Mouse (Mus musculus) fibroblast of lung, adult 2 months (primary cell): ENCODE data around the gene Psd.

Source experiments
- DNase-seq: peaks from one replicate; pipeline ENCODE4 v3.0.0-alpha.2; 2011; ENCODE audit warnings: low read depth

The Psd gene

DNA sequence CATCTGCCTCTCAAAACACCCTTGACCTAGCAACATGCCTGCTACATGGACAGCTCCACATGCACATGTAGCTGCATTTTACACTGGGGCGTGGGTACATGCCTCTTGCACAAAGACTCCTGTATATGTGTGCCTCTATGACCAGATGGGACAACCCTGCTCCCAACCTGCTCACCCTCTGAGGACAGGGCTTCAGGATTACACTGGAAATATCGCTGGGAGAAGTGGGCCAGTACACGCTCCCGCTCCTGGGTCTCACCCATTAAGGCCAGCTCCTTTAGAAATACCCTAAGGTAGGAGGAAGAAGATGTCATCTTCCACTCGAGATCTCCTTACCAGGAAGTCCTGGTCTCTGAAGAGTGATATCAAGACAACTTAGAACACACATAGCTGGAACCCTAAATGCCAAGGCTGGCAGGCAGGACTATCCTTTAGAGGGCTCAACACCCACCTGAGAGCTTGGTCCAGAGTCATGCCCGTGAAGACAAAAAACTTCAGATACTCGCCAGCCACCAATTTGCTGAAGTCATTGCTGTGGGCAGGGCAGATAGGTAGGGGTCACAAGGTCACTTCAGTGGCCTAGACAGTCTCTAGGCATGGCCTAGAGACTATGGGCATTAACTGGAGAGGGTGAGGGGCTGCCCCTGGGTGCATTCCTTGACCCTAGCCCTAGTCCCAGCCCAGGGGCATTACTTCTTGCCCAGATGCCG lies 6.7 kb downstream of the Psd start:
- DNase-seq = no peak

DNA sequence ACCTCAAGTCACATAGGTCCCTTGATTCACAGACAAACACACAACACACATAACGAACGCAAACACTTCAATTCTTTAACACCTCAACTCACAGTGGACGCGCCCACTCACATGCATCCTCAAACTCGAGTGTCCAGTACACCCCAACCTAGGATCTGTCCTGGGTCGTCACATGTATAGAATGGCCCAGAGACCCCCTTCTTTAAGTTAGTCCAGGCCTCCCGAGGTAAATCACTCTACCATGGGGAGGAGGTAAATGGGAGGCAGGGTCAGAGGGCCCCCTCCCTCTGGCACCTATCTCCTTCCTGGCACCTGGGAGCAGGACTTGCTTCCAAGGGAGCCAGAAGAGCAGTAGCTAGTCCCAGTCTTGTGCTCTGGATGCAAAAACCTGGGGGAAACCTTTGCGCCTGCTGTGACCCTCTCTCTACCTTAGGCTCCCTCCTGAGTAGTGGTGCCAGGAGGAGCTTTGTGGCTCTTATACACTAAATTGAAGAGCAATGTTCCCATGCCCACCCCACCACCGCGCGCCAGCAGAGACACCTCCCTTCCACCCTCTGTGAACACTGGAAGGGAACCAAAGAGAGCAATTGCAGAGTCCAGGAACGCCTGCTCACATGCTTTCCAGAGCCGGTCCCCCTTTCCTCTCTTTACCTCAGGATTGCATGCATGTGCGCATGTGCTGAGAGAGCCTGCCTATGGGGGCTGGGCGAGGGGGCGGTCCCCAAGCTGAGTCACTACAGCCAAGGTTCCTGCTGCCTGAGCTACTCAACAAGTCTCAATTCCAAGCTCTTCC lies 8.2 kb downstream of the Psd start:
- no peak for DNase-seq

DNA sequence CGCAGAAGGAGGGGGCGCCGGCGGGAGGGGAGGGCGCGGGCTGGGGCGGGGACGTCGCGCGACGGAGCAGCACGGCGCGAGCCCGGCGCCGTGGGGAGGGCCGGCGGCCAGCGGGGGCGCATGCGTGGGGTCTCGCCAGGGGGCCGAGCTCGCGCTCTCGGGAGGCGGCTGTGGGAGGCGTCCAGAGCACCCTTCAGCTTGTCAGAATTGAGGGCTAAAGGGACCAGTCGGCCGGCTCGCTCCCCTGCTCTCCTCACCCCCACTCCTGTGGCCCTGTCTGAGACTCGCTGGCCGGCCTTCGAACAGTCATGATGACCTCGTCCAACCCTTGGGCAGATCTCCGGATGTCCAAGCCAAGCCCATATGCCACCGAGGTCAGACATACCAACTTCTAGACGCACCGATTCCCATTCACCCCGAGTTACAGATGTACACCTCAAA lies 8.9 kb downstream of the Psd start:
- DNase-seq = no peak

DNA sequence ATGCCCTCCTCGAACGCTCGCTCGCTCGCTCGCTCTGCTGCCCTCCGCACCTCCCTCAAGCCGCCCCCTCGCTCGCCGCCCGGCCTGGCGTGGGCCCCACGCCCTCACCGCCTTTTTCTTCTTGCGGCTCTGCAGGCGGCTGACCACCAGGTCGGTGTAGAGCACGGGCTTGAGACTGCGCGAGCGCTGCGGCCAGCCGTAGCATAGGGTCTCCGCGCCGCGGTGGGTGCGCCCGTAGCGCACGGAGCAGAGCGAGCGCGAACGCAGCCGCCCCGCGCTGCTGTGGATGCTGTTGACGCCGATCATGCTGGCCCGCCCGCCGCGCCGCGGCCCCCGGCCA lies 9.4 kb downstream of the Psd start:
- no peak for DNase-seq

DNA sequence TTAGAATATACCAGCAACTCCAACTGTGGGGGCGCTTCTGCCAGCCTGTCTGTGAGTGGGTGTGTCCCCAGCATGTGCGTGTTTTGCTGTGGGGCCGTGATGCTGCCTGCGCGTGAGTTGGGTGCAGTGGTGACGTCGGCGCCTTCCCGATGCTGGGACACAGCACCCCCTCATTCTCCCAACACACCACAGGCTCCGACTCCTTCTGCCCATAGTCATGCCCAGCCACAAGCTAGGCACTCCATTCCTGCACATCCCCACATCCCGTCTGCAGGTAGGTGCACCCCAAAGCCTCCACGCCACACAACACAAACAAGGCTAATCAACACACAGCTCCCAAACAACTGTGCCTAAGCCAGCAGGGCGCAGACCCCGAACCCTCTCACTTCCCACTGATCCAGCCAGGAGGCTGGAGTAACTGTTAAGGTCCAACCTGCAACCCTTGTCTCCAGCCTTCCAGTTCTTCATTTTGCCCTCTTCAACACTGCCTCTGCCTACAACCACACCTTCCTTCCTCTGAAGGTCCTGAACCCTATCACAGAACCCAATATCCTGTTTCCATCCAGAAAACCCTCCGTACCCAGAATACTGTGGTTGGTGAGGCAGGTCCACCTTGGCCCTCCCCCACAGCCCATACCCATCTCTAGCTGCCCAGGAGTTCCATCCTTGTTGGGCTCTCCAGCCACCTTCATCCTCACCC lies 10.0 kb downstream of the Psd start:
- no peak for DNase-seq

DNA sequence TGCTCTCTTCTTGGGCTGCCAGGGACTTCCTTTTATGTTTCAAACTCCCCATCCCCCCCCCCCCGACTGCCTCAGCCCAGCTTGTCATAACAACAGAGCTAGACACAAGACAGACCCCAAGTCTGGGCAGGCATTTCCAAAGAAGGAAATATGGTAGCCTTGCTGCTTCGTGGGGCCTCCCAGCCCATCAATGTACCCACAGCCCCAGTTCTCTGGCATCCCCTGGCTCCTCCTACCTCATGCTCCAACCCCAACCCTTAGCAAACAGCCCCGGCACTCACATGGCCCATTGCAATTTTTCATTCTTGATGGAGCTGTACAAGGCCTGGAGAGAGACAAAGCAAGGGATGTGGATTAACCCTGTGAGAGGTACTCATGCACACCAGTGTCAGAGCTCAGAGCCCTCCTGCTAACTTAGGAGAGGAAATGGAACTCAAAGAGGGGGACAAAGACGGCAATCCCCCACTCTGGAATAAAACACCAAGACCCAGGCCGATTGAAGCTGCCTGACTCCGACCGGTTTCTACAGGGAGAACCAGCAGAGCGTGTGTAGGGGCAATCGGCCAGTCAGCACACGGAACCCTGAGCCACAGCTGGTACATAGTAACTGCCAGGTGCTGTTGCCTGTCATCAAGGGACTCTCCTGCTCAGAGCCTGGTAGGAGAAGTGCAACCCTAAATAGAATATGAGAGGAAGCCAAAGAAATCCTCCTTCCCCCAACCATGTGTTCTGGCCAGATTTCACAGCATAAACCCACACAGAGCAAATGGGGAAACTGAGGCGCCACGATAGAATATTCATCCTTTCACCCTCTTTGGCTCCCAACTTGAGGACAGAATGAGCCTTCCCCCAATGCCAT lies 11.0 kb downstream of the Psd start:
- DNase-seq = no peak

DNA sequence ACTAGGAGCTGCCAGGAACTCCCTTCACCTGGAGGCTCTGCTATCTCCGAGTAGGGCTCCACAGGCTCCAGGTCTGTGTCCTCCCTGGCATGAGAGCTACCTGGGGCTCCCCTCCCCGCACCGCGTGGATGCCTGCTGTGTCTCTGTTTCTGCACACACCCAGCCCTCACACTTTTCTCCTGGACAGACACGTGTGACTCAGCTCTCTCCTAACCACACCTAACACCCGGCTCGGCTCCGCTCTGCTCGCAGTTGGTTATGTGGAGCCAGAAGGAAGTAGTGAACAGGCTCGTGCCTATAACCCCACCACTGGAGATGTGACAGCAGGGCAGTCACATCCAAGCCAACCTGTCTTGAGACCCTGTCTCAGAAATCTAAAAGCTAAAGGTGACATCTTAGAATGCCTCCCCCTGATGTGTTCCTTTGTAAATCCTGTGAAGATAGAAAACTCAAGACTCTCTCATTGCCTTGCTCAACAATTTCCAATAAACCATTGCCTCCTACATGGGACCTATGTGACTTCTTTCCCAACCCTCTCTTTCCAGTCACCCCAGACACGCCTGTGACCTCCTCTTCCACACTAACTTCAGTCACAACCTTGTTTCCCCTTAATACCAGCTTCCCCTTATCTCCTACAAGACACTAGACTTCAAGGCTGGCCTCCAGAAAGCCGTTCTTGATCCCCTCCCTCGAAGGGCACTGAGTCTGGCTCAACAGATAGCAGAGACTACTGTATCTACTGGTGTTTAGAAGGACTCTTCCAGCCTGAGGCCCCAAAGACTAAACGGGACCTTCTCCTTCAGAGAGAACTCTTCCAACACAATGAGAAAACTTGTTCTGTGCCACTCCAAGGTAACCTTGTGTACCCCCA lies 11.8 kb downstream of the Psd start:
- no peak for DNase-seq

DNA sequence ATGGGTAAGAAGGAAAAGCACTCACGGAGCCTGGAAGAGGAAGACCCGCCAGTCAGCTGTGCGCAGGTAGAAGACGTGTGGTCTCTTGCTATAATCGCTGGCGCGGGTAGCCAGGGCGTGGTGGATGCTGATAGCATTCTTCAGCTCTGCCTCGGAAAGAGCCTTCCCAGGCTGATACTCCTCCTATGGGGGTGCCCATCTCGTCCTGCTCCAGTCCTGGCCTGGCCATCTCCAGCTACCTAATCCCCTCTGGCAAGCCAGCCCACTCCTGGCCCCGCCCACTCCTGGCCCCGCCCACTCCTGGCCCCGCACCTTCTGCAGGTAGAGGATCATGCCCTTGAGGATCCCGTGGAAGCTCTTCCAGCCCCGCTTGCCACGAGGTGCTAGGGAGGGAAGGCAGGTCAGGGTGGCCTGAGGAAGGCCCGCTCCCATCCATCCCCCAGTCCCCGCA lies 12.8 kb downstream of the Psd start:
- no peak for DNase-seq

DNA sequence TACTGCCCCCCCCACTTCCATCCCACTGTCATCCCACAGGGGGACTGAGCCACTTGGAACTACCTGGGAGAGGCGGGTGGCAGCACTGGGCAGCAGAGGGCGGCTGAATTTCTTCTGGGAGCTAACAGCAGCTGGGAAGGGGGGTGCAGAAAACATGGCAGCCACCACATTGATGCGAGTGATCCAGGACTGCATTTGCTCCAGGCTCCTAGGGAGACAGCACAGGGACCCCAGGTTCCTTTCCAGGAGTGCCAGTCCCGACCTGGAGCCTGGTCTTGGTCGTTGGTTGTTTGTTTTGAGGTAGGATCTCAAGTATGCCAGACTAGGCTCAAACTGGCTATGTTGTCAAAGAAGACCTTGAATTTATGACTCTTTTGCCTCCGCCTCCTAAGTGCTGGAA lies 13.4 kb downstream of the Psd start:
- no peak for DNase-seq

DNA sequence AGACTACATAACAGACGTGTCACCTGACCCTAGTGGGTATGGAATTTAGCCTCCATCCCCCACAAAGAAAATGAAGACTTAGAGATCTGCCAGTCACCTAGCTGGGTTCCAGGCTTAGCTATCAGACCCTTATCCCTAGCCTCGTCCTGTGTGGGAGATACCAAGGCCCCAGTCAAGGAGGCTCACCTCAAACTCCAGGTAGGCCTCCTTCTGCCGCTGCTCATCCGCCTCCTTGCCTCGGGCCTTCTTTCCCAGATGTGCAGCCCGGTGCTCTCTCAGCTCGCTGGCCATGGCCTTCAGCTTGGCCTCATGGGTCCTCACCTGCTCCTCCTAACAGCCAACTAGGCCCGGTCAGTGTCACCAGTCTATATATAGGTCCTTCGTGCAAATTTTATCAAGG lies 13.8 kb downstream of the Psd start:
- no peak for DNase-seq

DNA sequence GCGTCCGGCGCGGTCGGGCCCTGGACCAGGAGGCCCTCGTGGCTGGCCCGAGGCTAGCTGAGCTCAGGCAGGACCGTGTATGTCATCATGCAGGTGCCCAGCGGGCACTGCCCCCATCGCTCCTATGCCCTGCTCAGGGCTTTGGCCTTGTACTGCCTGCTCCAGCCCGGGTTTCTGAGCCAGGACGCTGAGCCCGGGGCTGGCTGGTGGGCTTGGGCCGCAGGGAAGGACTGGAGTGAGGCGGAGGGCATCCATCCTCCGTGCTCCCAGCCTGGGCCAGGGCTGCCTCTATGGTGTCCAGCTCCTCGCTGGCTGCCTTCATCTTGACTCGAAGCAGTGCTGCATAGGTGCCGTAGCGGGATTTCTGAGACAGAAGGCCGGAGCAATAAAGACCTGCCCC lies 14.4 kb downstream of the Psd start:
- DNase-seq = no peak

DNA sequence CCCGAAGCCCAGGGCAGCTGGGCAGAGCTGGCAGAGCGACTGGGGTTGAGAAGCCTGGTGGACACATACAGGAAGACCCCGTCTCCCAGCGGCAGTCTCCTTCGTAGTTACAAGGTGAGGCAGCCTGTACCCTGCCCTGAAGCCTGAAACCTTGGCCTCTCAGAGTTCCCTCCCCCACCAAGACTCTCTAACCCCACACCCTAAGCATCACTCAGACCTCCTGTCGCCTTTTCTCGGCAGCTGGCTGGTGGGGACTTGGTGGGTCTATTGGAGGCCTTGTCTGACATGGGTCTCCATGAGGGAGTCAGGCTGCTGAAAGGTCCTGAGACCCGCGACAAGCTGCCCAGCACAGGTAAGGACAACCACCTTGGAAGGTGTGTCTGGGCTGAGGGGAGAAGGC lies 15.6 kb downstream of the Psd start:
- no peak for DNase-seq

DNA sequence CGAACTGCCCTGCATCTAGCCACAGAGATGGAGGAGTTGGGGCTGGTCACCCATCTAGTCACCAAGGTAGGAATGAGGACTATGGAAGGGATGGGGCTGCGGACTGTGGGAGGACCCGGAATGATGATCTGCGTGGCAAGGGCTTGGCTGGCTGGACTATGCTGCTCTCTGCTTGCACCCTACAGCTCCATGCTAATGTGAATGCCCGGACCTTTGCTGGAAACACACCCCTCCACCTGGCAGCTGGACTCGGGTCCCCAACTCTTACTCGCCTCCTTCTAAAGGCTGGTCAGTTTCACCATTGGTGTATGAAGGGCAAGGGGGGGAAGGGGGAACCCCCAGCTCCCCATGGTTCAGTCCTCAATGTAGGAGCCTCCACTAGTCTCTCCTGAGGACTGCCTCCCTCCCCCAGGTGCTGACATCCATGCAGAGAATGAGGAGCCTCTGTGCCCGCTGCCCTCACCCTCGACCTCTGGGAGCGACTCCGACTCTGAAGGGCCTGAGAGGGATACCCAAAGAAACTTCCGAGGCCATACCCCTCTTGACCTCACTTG lies 16.6 kb downstream of the Psd start:
- DNase-seq = no peak

DNA sequence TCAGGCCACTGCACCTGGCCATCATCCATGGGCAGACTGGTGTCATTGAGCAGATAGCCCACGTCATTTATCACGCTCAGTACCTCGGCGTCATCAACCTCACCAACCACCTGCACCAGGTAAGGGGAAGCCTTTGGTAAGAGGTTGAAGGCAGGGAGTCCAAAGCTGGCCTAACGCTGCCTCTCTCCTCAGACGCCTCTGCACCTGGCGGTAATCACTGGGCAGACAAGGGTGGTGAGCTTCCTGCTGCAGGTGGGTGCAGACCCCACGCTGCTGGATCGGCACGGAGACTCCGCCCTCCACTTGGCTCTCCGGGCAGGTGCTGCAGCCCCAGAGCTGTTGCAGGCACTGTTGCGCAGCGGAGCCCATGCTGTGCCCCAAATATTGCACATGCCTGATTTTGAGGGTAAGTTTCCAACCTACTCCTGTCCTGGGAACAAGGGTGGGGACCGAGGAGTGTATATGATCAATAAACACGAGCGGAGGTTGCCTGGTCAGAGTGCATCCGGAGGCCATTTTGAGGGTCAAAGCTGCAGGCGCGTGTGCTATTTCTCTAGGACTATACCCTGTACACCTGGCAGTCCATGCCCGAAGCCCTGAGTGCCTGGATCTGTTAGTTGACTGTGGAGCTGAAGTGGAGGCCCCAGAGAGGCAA lies 17.2 kb downstream of the Psd start:
- DNase-seq = no peak

DNA sequence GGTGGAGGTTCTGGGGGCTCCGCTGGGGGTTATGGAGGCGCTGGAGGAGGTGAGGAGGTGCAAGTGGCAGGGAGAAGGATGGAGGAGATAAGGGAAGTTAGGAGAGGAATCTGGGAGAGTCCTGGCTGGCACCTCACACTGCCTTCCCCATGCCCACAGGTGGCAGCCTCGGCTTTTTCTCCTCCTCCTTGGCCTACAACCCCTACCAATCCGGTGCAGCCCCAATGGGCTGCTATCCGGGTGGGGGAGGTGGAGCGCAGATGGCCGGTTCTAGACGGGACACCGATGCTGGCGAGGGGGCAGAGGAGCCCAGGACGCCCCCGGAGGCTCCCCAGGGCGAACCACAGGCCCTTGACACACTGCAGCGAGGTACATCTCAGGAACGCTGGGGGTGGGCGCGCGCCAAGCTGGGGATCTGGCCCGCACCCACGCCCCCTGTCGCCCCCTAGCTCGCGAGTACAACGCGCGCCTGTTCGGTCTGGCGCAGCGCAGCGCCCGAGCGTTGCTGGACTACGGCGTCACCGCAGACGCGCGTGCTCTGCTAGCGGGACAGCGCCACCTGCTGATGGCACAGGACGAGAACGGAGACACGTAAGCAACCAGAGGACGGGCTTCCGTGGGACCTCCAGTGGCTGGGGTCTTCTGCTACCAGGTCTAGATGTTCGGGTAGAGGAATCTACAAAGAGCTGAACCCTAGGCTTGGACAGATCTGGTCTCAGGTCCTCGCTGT lies 18.1 kb downstream of the Psd start:
- DNase-seq = no peak

DNA sequence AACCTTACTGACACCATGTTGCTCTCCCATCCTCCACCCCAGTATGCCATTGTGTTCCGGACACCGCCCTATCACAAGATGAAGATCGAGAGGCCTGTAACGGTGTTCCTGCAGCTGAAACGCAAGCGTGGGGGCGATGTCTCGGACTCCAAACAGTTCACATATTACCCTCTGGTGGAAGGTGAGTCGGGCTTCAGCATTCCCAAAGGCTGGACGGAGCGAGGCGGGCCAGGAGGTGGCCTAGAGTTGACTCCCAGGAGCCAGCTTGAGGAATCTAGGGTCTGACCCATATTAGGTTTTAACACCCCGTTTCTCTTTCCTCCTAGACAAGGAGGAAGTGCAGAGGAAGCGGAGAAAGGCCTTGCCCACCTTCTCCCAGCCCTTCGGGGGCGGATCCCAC lies 18.7 kb downstream of the Psd start:
- no peak for DNase-seq

DNA sequence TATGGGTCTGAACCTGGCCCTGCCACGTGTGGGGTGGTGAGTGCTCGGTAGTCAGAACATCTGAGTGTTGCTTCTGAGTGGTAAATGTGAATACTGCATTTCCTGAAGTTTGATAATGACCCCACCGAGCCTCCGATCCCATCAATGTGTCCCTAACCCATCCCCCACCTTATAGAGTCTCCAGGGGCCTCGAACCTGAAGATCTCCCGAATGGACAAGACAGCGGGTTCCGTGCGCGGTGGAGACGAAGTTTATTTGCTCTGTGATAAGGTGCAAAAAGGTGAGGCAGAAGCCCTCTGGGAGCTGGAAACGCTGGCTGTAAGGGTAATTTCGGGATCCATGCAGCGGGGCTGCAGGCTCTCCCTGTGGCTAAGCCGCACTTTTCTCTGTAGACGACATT lies 19.2 kb downstream of the Psd start:
- DNase-seq = no peak

DNA sequence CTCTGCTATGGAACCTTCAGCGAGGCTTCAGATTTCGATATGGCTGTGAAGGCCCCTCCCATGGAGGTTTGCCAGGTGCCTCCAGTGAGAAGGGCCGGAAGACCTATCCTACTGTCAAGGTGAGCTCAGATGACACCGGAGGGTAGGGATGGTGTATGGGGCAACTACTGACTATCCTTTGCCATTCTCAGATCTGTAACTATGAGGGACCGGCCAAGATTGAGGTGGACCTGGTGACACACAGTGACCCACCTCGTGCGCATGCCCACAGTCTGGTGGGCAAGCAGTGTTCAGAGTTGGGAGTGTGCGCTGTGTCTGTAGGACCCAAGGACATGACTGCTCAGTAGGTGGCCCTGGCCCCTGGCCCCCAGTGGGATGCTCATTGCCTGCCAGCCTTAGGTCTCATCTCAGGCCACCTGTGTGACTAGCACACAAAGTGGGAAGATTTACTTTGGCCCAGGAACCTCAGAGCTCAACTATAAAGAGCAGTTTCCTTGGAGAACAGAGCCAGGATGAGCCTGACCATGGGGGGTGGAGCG lies 20.1 kb downstream of the Psd start:
- no peak for DNase-seq

DNA sequence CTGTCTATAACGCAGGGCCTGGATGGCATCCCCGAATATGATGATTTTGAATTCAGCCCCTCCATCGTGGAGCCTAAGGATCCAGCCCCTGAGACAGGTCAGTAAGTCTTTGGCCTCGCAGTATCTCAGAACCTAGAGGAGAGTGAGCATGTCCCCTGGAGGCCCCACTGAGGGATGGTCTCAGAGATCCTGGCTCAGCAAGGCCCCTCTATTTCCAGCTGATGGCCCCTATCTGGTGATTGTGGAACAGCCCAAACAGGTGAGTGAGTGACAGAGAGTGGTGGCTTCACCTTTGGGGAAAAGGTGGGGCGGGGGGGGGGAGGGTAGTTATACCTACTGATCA lies 20.7 kb downstream of the Psd start:
- DNase-seq = no peak
